Mouse (Mus musculus) bone marrow macrophage, adult 2 months (primary cell): Measurements from ENCODE around the gene Nfil3.

Experiments
- CTCF ChIP-seq: IDR thresholded peaks from 2 replicates; pipeline ENCODE4 v1.5.1; 2012; ENCODE audit warnings: low read depth, mild to moderate bottlenecking, low read length, moderate library complexity
- POLR2A ChIP-seq: IDR thresholded peaks from 2 replicates; pipeline ENCODE4 v1.6.1; 2012; ENCODE audit warnings: mild to moderate bottlenecking, low read depth, low read length, borderline replicate concordance

- no peak for TF ChIP-seq POLR2A
- no peak for TF ChIP-seq CTCF
Measured at GRCm38 (mm10) chr13:52981441-52982281, 788 bp upstream of the Nfil3 start.
